Mouse (Mus musculus) E14TG2a.4 (cell line): ENCODE measurements at regions not wholly inside any gene's neighbourhood (a gene's known extent, or its start where the extent isn't known, plus 50 kb on each side); places are given as distances from the start of the nearest gene placed in this dataset.

ENCODE experiments used
- H3K27me3 ChIP-seq: 2 replicates; pipeline ENCODE4 v1.6.1; 2014; ENCODE audit warnings: low read length, control low read depth; ENCODE audit not compliant: insufficient read depth
- H3K36me3 ChIP-seq: 2 replicates; pipeline ENCODE4 v1.6.1; 2014; ENCODE audit warnings: low read length, control low read depth; ENCODE audit not compliant: insufficient read depth
- H3K4me1 ChIP-seq: replicated peaks from 2 replicates; pipeline ENCODE4 v1.6.1; 2014; ENCODE audit warnings: low read depth, low read length, control low read depth
- H3K4me3 ChIP-seq: replicated peaks from 2 replicates; pipeline ENCODE4 v1.5.1; 2014; ENCODE audit warnings: mild to moderate bottlenecking, low read length
- H3K9me3 ChIP-seq: 2 replicates; pipeline ENCODE4 v1.6.1; 2014; ENCODE audit warnings: low read length, control low read depth
- CTCF ChIP-seq: conservative IDR thresholded peaks from 2 replicates; pipeline ENCODE4 v1.5.1; 2014; ENCODE audit warnings: low read length
- NANOG ChIP-seq: IDR thresholded peaks from 2 replicates; pipeline ENCODE4 v1.6.1; 2014; ENCODE audit warnings: borderline replicate concordance, low read length, mixed read lengths
- POU5F1 ChIP-seq: IDR thresholded peaks from 2 replicates; pipeline ENCODE4 v1.6.1; 2014; ENCODE audit warnings: low read length, borderline replicate concordance

DNA sequence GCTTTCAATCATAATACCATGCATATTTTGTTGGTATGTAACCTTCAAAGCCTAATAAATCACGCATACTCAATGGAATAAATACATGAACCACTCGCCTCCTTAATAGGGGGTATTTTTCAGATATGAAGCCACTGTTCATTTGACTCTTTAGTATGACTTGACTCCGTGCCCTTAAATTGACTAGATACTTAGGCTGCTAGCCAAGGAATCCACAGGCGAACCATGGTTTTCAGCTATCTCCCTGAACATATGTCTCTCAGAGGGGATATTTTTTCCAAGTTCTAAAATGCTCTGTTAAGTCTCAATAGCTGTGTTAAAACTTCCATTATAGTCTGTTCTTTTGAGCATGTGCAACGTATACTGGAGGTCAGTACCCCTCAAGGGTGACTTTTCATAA, 413.8 kb upstream of the Adgrb3 start:
- TF ChIP-seq NANOG = no peak
- TF ChIP-seq CTCF = no peak
- TF ChIP-seq POU5F1 = no peak
- Histone ChIP-seq H3K4me1 (no peaks in the 10 kb centered on the region), H3K9me3 (no peaks in the 10 kb centered on the region), H3K27me3 (no peaks in the 10 kb centered on the region), H3K4me3 (no peak overlapping the region), H3K36me3 (no peaks in the 10 kb centered on the region)

DNA sequence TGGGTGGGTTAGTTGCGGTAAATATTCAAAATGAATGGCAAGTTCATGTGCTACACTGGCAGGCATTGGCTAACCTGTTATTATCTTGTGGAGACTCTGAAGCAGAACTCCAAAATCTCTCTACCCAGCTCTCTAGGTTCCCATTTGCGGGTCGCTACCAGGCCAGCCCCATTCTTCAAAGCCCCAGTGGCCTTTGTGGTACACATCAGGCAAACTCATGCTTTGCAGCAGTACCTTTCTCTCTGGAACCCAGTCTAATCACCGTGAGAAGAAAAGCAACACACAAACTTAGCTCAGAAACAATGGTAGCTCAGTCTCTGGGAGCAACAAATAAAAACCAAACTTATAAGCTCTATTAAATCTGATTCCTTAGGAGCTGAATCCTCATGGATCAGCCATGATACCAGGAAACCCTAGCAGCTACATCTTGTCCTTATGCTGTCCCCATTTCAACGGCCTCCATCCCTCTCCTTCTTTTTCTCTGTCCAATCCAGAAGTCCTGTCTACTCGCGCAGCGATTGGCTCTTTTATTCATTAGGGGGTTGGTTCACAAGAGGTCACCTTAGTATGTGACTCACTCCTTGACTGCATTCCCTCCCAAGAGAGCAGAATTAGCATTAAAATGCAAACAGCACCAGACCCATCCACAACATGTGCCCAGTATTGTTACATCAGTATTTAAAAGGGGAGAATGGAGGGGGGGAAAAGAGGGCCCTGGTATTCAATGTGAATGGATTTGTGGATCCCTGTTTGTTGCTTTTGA, 400.0 kb upstream of the Adgrb3 start:
- Histone ChIP-seq H3K4me3 (no peak overlapping the region), H3K9me3 (no peaks in the 10 kb centered on the region), H3K27me3 (no peaks in the 10 kb centered on the region), H3K4me1 (0 out of 2 replicates have a peak, but pooled peaks cover 7% of the 10 kb centered on the region), H3K36me3 (no peaks in the 10 kb centered on the region)
- TF ChIP-seq CTCF (no peak), POU5F1 (no peak), NANOG (0 out of 2 replicates have a peak, but pooled peaks have one; percentile 42)

DNA sequence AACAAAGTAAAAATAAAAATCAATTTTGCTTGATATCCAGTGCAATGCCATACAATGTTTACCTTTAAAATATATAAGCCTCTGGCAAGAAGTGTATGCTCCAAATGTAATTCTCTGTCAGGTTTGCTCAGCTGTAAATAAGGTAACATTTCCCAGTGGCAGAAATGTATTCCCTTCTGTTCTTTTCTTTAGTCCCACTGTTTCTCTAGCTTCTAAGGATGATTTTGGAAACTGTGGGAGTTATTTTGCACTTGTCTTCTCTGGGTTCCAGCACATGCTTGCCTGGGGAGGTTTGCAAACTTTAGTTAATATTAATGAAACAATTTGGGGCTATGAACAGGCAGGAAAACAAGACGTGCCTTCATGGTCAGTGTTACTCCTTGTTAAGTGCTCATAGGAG, 374.9 kb upstream of the Adgrb3 start:
- no peaks in the 10 kb centered on the region for H3K36me3 ChIP-seq
- no peaks in the 10 kb centered on the region for H3K4me1 ChIP-seq
- H3K9me3 ChIP-seq = no peaks in the 10 kb centered on the region
- H3K27me3 ChIP-seq = no peaks in the 10 kb centered on the region
- no peak for TF ChIP-seq POU5F1
- no peak for TF ChIP-seq CTCF
- TF ChIP-seq NANOG = no peak
- no peak overlapping the region for H3K4me3 ChIP-seq
